Mouse (Mus musculus): ENCODE data around the gene Olfr1261. TPM values are rescaled to one million over a fixed set of nuclear protein-coding genes. Genes with fewer than 3 reads are reported as not detected.

Gene Olfr1261
- not detected in 2 replicates for polyA plus RNA-seq (2015; fragmentation: Nextera tagmentation; extraction: Ambion mirVana)

GRCm38 (mm10) chr2:89990921-89991320, at the start of gene Olfr1261:
TSS of gene Olfr1261 (plus strand) at chr2:89991221.

GRCm38 (mm10) chr2:89948564-89948963, 42.5 kb upstream of the Olfr1261 start, which contains the start of gene Olfr1259:
TSS of gene Olfr1259 (minus strand) at chr2:89948664.

GRCm38 (mm10) chr2:89974184-89974583, 16.8 kb upstream of the Olfr1261 start, which contains the start of gene Olfr1260:
TSS of gene Olfr1260 (plus strand) at chr2:89974340.

GRCm38 (mm10) chr2:89999845-90000244, 8.8 kb downstream of the Olfr1261 start, which contains the start of gene Olfr1262:
TSS of gene Olfr1262 (plus strand) at chr2:90000145.

GRCm38 (mm10) chr2:90011831-90012230, 20.8 kb downstream of the Olfr1261 start, which contains the start of gene Olfr1263:
TSS of gene Olfr1263 (plus strand) at chr2:90012131.

GRCm38 (mm10) chr2:90025477-90025876, 34.5 kb downstream of the Olfr1261 start, which contains the start of gene Olfr1264:
TSS of gene Olfr1264 (minus strand) at chr2:90025577.

GRCm38 (mm10) chr2:90035037-90035436, 44.0 kb downstream of the Olfr1261 start, which contains the start of gene Olfr1265:
TSS of gene Olfr1265 (plus strand) at chr2:90035337.

Other genes with a start within 250 kb of the Olfr1261 start
- not detected in 2 replicates for gene Olfr1253, start 234.1 kb upstream of the Olfr1261 start, polyA plus RNA-seq (2015; fragmentation: Nextera tagmentation; extraction: Ambion mirVana)
- not detected in 2 replicates for gene Olfr1254, start 197.6 kb upstream of the Olfr1261 start, polyA plus RNA-seq (2015; fragmentation: Nextera tagmentation; extraction: Ambion mirVana)
- not detected in 2 replicates for gene Olfr1255, start 179.2 kb upstream of the Olfr1261 start, polyA plus RNA-seq (2015; fragmentation: Nextera tagmentation; extraction: Ambion mirVana)
- gene Olfr1256, start 149.7 kb upstream of the Olfr1261 start, polyA plus RNA-seq (2015; fragmentation: Nextera tagmentation; extraction: Ambion mirVana) = not detected in 2 replicates
- gene Olfr48, start 143.0 kb upstream of the Olfr1261 start, polyA plus RNA-seq (2015; fragmentation: Nextera tagmentation; extraction: Ambion mirVana) = 0.13 TPM in 1 of 2 replicates, not detected in the other
- gene Olfr1257, start 112.8 kb upstream of the Olfr1261 start, polyA plus RNA-seq (2015; fragmentation: Nextera tagmentation; extraction: Ambion mirVana) = not detected in 2 replicates
- gene Olfr1258, start 63.9 kb upstream of the Olfr1261 start, polyA plus RNA-seq (2015; fragmentation: Nextera tagmentation; extraction: Ambion mirVana) = not detected in 2 replicates
- gene Olfr1259, start 42.6 kb upstream of the Olfr1261 start, polyA plus RNA-seq (2015; fragmentation: Nextera tagmentation; extraction: Ambion mirVana) = not detected in 2 replicates
- not detected in 2 replicates for gene Olfr1260, start 16.9 kb upstream of the Olfr1261 start, polyA plus RNA-seq (2015; fragmentation: Nextera tagmentation; extraction: Ambion mirVana)
- gene Olfr1262, start 8.9 kb downstream of the Olfr1261 start, polyA plus RNA-seq (2015; fragmentation: Nextera tagmentation; extraction: Ambion mirVana) = not detected in 2 replicates
- not detected in 2 replicates for gene Olfr1263, start 20.9 kb downstream of the Olfr1261 start, polyA plus RNA-seq (2015; fragmentation: Nextera tagmentation; extraction: Ambion mirVana)
- not detected in 2 replicates for gene Olfr1264, start 34.4 kb downstream of the Olfr1261 start, polyA plus RNA-seq (2015; fragmentation: Nextera tagmentation; extraction: Ambion mirVana)
- not detected in 2 replicates for gene Olfr1265, start 44.1 kb downstream of the Olfr1261 start, polyA plus RNA-seq (2015; fragmentation: Nextera tagmentation; extraction: Ambion mirVana)
- gene Olfr140, start 72.4 kb downstream of the Olfr1261 start, polyA plus RNA-seq (2015; fragmentation: Nextera tagmentation; extraction: Ambion mirVana) = not detected in 2 replicates
- not detected in 2 replicates for gene Olfr1269, start 130.2 kb downstream of the Olfr1261 start, polyA plus RNA-seq (2015; fragmentation: Nextera tagmentation; extraction: Ambion mirVana)
- not detected in 2 replicates for gene Olfr32, start 151.1 kb downstream of the Olfr1261 start, polyA plus RNA-seq (2015; fragmentation: Nextera tagmentation; extraction: Ambion mirVana)
- not detected in 2 replicates for gene Olfr1270, start 161.9 kb downstream of the Olfr1261 start, polyA plus RNA-seq (2015; fragmentation: Nextera tagmentation; extraction: Ambion mirVana)
- gene Olfr1506, start 233.3 kb downstream of the Olfr1261 start, polyA plus RNA-seq (2015; fragmentation: Nextera tagmentation; extraction: Ambion mirVana) = not detected in 2 replicates

Data from neural tube, postnatal 0 days (tissue).